Mouse (Mus musculus) heart, embryonic 13.5 days (tissue): ENCODE measurements around the gene Card10. TPM values are rescaled to one million over a fixed set of nuclear protein-coding genes. Genes with fewer than 3 reads are reported as not detected.
"Not testable (repeated sequence)": the region's sequence is repeated elsewhere in the genome, so short reads cannot be mapped to it uniquely, and the experiment has no call there.

Experiments used
- ATAC-seq: fragments of 200-750 bp; cut with Nextera tagmentation; 2 replicates; pipeline ENCODE4 v1.8.0; 2017; ENCODE audit warnings: moderate TSS enrichment; ENCODE audit not compliant: insufficient number of reproducible peaks, low FRiP score, low TSS enrichment; ENCODE audit errors: extremely low read depth
- H3K27ac ChIP-seq: fragments of 300-500 bp; sonication (generic); replicated peaks from 2 replicates; pipeline ENCODE4 v1.5.1; 2015; ENCODE audit warnings: moderate library complexity, mild to moderate bottlenecking, inconsistent platforms
- H3K27me3 ChIP-seq: fragments of 300-500 bp; sonication (generic); replicated peaks from 2 replicates; pipeline ENCODE4 v1.6.1; 2015; ENCODE audit warnings: mild to moderate bottlenecking, inconsistent platforms
- H3K36me3 ChIP-seq: fragments of 300-500 bp; sonication (generic); 2 replicates; pipeline ENCODE4 v1.6.1; 2015; ENCODE audit warnings: mild to moderate bottlenecking, inconsistent platforms
- H3K4me1 ChIP-seq: fragments of 300-500 bp; sonication (generic); 2 replicates; pipeline ENCODE4 v1.6.1; 2015; ENCODE audit warnings: inconsistent platforms
- H3K4me2 ChIP-seq: fragments of 300-500 bp; sonication (generic); 2 replicates; pipeline ENCODE4 v1.6.1; 2015; ENCODE audit warnings: inconsistent platforms, mild to moderate bottlenecking, moderate library complexity
- H3K4me3 ChIP-seq: fragments of 300-500 bp; sonication (generic); 2 replicates; pipeline ENCODE4 v1.5.1; 2015; ENCODE audit warnings: moderate library complexity, mild to moderate bottlenecking, inconsistent platforms
- H3K9ac ChIP-seq: fragments of 300-500 bp; sonication (generic); 2 replicates; pipeline ENCODE4 v1.6.1; 2015; ENCODE audit warnings: inconsistent platforms, mild to moderate bottlenecking, moderate library complexity
- H3K9me3 ChIP-seq: fragments of 300-500 bp; sonication (generic); 2 replicates; pipeline ENCODE4 v1.6.1; 2016; ENCODE audit warnings: inconsistent platforms
- whole genome bisulfite sequencing: fragments of 180-500 bp; shearing (Covaris S2); methylation state at CpG from one replicate; pipeline ENCODE4 v1.1.7; 2015; ENCODE audit warnings: mixed read lengths; 5-methylcytosine and 5-hydroxymethylcytosine counted together
- polyA plus RNA-seq: library from polyadenylated mRNA; unstranded; fragments of >200 nt; fragmentation: Nextera tagmentation; extraction: Ambion mirVana; gene quantifications from 2 replicates; pipeline ENCODE4 v1.2.1, GENCODE M21; 2015

The Card10 gene
- polyA plus RNA-seq, result 5.1 and 5.3 TPM in 2 replicates

DNA sequence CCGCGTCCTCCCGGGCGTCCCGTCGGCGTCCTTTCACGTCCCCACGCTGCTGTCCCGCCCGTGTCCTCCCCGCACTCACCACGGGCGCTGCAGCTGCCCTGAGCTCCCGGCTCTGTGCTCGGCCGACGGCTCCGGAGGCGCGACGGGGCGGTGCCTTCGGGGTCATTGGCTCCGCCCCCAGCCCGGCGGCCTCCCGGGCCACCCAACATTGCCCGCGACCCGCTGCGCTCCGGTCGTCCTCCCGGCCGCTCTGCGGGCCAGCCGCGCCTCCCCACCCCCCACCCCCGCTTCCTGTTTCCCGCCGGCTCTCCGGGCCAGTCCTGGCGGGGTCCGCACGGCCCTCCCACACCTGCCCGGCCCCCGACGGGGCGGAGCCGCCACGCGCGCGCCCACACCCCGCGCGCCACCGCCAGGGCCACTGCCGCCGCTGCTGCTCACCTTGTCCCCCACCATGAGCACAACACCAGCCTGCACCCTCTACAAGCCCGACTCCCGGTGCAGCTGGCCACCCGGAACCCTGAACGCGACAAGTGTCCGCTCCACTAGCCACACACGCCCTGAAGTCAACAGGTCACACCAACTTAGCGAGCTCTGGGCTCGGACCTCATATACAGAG, at the start of gene Card10:
TSS of gene Card10 (minus strand) at position 267 of the 616 bp plus-strand sequence.
- peak within 1 kb of the TSS; percentile 95 for H3K4me2 ChIP-seq
- H3K27ac ChIP-seq, result peak within 1 kb of the TSS; percentile 84
- peak within 1 kb of the TSS; percentile 88 for H3K9ac ChIP-seq
- H3K4me3 ChIP-seq, result peak within 1 kb of the TSS; percentile 75
- peaks cover 4% of the 10 kb centered on the region; the same call in 1 of the 2 replicates for H3K36me3 ChIP-seq
- no peaks in the 10 kb centered on the region for H3K9me3 ChIP-seq
- peaks cover 50% of the 10 kb centered on the region for H3K4me1 ChIP-seq
- H3K27me3 ChIP-seq, result peaks cover 65% of the 10 kb centered on the region
- ATAC-seq, result peak; percentile 51; the same call in 1 of the 2 replicates
- WGBS, result under 1% methylated on average over 70 of the region's 70 CpGs

GRCm38 (mm10) chr15:78851505-78852153, 48.8 kb upstream of the Card10 start:
- Histone ChIP-seq H3K9me3 (no peaks in the 10 kb centered on the region), H3K36me3 (peaks cover 36% of the 10 kb centered on the region), H3K27me3 (no peaks in the 10 kb centered on the region), H3K4me2 (peak overlapping the region; percentile 44), H3K9ac (peak overlapping the region; percentile 37; the same call in 1 of the 2 replicates), H3K27ac (no peak overlapping the region), H3K4me3 (no peak overlapping the region), H3K4me1 (peaks cover 43% of the 10 kb centered on the region)
- 6% methylated on average over 13 of the region's 13 CpGs for WGBS
- ATAC-seq, result peak; percentile 61

GRCm38 (mm10) chr15:78850944-78851343, 48.1 kb upstream of the Card10 start:
- H3K4me3 ChIP-seq, result no peak overlapping the region
- H3K36me3 ChIP-seq, result peaks cover 41% of the 10 kb centered on the region
- no peak overlapping the region for H3K4me2 ChIP-seq
- H3K9me3 ChIP-seq, result no peaks in the 10 kb centered on the region
- H3K27ac ChIP-seq, result 0 out of 2 replicates have a peak overlapping the region, but pooled peaks have one; percentile 28
- ATAC-seq, result no peak
- no peaks in the 10 kb centered on the region for H3K27me3 ChIP-seq
- 0 out of 2 replicates have a peak overlapping the region, but pooled peaks have one; percentile 10 for H3K9ac ChIP-seq
- H3K4me1 ChIP-seq, result peaks cover 49% of the 10 kb centered on the region
- 38% methylated on average over 6 of the region's 6 CpGs for WGBS

DNA sequence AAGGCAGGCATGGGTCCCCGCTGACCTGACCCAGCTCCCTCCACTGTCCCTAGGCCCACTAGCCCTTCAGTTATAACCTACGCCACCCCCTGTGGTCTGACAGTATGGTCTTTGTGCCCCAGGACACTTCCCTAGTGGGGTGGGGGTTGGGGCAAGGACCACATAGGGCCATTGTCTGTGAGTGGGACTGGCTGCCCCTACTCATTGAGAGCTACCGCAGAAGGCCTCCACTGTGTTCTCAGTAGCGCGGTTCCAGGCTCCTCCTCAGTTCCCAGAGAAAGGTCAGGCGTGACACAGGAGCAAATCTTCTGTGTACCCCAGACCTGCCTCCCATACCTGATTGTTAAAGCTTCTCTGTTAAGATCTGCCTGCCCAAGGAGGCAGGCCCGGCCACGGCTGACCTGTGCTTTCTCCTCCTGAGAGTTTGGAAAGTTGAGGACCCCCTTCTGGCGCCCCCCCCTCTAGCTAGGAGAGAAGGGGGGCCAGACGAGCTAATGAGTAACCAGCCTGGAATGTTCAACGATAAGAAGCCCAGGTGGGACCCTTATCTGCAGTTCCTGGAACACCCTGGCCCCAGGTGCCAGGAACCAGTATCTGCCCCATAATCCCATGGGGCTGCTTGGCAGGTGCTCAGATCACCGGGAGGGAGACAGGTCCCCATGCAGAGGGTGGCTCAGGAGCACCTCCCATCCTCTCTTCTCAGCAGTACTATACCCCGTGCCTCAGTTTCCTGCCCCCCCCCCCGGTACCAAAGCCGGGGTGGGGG, 47.4 kb upstream of the Card10 start:
- ATAC-seq, result peak; percentile 7; the same call in 1 of the 2 replicates
- Histone ChIP-seq H3K9ac (0 out of 2 replicates have a peak overlapping the region, but pooled peaks have one; percentile 10), H3K4me3 (no peak overlapping the region), H3K36me3 (peaks cover 41% of the 10 kb centered on the region), H3K4me2 (no peak overlapping the region), H3K27me3 (no peaks in the 10 kb centered on the region), H3K9me3 (no peaks in the 10 kb centered on the region), H3K4me1 (peaks cover 56% of the 10 kb centered on the region), H3K27ac (no peak overlapping the region; the same call in 1 of the 2 replicates)
- WGBS, result 63% methylated on average over 15 of the region's 15 CpGs

DNA sequence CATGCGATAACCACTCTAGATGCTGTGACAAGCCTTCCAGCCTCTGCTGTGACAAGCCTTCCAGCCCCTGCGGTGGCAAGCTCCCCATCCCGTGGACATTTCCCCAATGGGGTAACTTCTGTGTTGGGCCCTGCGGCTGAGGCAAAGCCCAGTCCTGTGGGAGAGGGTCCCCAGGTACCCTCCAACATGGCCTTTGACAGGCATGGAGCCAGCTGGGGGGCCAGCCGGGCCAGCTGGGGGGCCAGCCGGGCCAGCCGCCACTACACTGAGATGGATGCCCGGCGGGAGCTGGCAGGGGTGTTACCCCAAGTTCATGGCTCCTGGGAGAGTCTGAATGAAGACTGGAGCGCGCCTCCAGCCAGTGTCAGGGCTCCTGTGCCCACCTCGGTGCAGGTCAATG, 46.6 kb upstream of the Card10 start:
- Histone ChIP-seq H3K27ac (no peak overlapping the region; the same call in 1 of the 2 replicates), H3K4me2 (no peak overlapping the region), H3K27me3 (no peaks in the 10 kb centered on the region; the same call in 1 of the 2 replicates), H3K4me1 (peaks cover 64% of the 10 kb centered on the region), H3K9ac (no peak overlapping the region), H3K4me3 (no peak overlapping the region), H3K9me3 (no peaks in the 10 kb centered on the region), H3K36me3 (peaks cover 41% of the 10 kb centered on the region)
- ATAC-seq, result no peak
- 84% methylated on average over 12 of the region's 12 CpGs for WGBS

DNA sequence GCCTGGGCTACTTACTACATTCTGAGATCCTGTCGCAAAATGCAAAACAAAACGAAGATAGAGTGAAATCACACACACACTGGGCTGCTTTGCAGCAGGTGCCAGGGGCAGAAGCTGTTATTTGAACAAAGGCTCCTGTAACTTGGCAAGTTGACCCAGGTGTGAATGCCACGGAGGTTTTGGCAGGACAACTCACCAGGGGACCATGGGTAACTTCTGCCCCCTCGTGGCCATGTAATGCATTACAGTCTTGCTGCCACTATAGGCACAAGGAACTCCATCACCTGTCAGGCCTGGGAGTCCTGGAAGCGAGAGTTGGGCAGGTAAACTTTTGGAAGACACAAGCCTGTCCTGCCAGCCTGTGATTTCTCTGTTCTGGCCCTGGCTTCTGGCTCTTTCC, 45.6 kb upstream of the Card10 start:
- H3K36me3 ChIP-seq, result peaks cover 41% of the 10 kb centered on the region

GRCm38 (mm10) chr15:78846805-78847204, 44.0 kb upstream of the Card10 start:
- Histone ChIP-seq H3K4me1 (peaks cover 84% of the 10 kb centered on the region), H3K36me3 (peaks cover 41% of the 10 kb centered on the region), H3K27ac (0 out of 2 replicates have a peak overlapping the region, but pooled peaks have one; percentile 5)
- not testable (repeated sequence) for H3K9ac ChIP-seq, H3K27me3 ChIP-seq, H3K4me2 ChIP-seq, ATAC-seq, H3K9me3 ChIP-seq, H3K4me3 ChIP-seq
- 78% methylated on average over 7 of the region's 7 CpGs for WGBS

More for the DNA sequence above, 45.6 kb upstream of the Card10 start:
- Histone ChIP-seq H3K27me3 (peaks cover 4% of the 10 kb centered on the region; the same call in 1 of the 2 replicates), H3K4me1 (peaks cover 74% of the 10 kb centered on the region), H3K9ac (no peak overlapping the region), H3K9me3 (no peaks in the 10 kb centered on the region), H3K27ac (no peak overlapping the region), H3K4me3 (no peak overlapping the region), H3K4me2 (no peak overlapping the region)
- ATAC-seq, result no peak
- WGBS, result 32% methylated on average over 5 of the region's 5 CpGs

- Histone ChIP-seq H3K4me2 (peak overlapping the region; percentile 86), H3K27me3 (peaks cover 9% of the 10 kb centered on the region; the same call in 1 of the 2 replicates), H3K4me1 (peaks cover 84% of the 10 kb centered on the region), H3K9me3 (no peaks in the 10 kb centered on the region), H3K27ac (0 out of 2 replicates have a peak overlapping the region, but pooled peaks have one; percentile 96), H3K36me3 (peaks cover 41% of the 10 kb centered on the region), H3K4me3 (no peak overlapping the region), H3K9ac (peak overlapping the region; percentile 75)
- 76% methylated on average over 8 of the region's 8 CpGs for WGBS
- no peak for ATAC-seq
These were observed 43.5 kb upstream of the Card10 start for GRCm38 (mm10) chr15:78846352-78846751.

GRCm38 (mm10) chr15:78845867-78846266, 43.0 kb upstream of the Card10 start:
- Histone ChIP-seq H3K36me3 (peaks cover 41% of the 10 kb centered on the region), H3K4me1 (peaks cover 83% of the 10 kb centered on the region)
- 70% methylated on average over 8 of the region's 8 CpGs for WGBS

DNA sequence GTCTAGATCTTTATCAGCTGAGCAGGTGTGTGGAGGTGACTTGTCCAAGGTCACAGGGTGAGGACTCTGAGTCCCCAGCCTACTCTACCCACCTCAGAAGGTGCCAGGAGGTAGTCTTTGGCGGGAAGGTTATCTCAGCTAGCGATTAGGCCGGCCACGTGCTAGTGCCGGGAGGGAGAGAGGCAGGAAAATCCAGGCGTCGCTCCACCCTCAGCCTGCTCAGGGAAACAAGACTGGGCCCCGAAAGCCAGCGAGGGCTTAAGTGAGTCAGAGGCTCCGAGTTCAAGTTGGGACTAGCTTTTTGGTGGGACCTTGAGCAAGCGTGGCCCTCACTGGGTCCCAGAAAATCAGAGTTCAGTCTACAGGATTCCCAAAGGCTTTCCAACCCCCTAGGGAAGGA, 42.5 kb upstream of the Card10 start:
- H3K4me2 ChIP-seq, result peak overlapping the region; percentile 86
- H3K27me3 ChIP-seq, result peaks cover 20% of the 10 kb centered on the region; the same call in 1 of the 2 replicates
- peak overlapping the region; percentile 81 for H3K4me3 ChIP-seq
- H3K4me1 ChIP-seq, result peaks cover 83% of the 10 kb centered on the region
- peaks cover 38% of the 10 kb centered on the region for H3K36me3 ChIP-seq
- H3K9me3 ChIP-seq, result no peaks in the 10 kb centered on the region
- 25% methylated on average over 11 of the region's 11 CpGs for WGBS
- H3K9ac ChIP-seq, result peak overlapping the region; percentile 75
- H3K27ac ChIP-seq, result peak overlapping the region; percentile 96
- no peak for ATAC-seq

More at GRCm38 (mm10) chr15:78845867-78846266, 43.0 kb upstream of the Card10 start:
- Histone ChIP-seq H3K27me3 (peaks cover 14% of the 10 kb centered on the region; the same call in 1 of the 2 replicates), H3K9me3 (no peaks in the 10 kb centered on the region), H3K4me3 (peak overlapping the region; percentile 81), H3K27ac (peak overlapping the region; percentile 96), H3K9ac (peak overlapping the region; percentile 75), H3K4me2 (peak overlapping the region; percentile 86)
- ATAC-seq, result no peak

- Histone ChIP-seq H3K4me2 (peak overlapping the region; percentile 86), H3K9ac (peak overlapping the region; percentile 94), H3K27me3 (peaks cover 21% of the 10 kb centered on the region; the same call in 1 of the 2 replicates), H3K4me1 (peaks cover 83% of the 10 kb centered on the region), H3K9me3 (no peaks in the 10 kb centered on the region), H3K36me3 (peaks cover 32% of the 10 kb centered on the region), H3K27ac (peak overlapping the region; percentile 96), H3K4me3 (peak overlapping the region; percentile 81)
- 20% methylated on average over 9 of the region's 9 CpGs for WGBS
- ATAC-seq, result no peak
These were observed 41.9 kb upstream of the Card10 start for GRCm38 (mm10) chr15:78844791-78845190.
